Mouse (Mus musculus) hindbrain, postnatal 0 days (tissue): ENCODE measurements around the gene Rhox7a. TPM values are rescaled to one million over a fixed set of nuclear protein-coding genes. Genes with fewer than 3 reads are reported as not detected.
"Not testable (repeated sequence)": the region's sequence is repeated elsewhere in the genome, so short reads cannot be mapped to it uniquely, and the experiment has no call there.

Experiments used
- ATAC-seq: fragments of 200-750 bp; cut with Nextera tagmentation; 2 replicates; pipeline ENCODE4 v1.8.0; 2017; ENCODE audit warnings: mild to moderate bottlenecking, moderate TSS enrichment, moderate library complexity
- DNase-seq: peaks from one replicate; pipeline ENCODE4 v3.0.0-alpha.2; 2015; ENCODE audit warnings: low spot score
- H3K27ac ChIP-seq: fragments of 300-500 bp; sonication (generic); 2 replicates; pipeline ENCODE4 v1.5.1; 2014; ENCODE audit warnings: mild to moderate bottlenecking
- H3K27me3 ChIP-seq: fragments of 300-500 bp; sonication (generic); 2 replicates; pipeline ENCODE4 v1.6.1; 2014; ENCODE audit warnings: low read length, mixed read lengths; ENCODE audit not compliant: insufficient read depth
- H3K36me3 ChIP-seq: fragments of 300-500 bp; sonication (generic); 2 replicates; pipeline ENCODE4 v1.6.1; 2014; ENCODE audit warnings: low read length, mixed read lengths; ENCODE audit not compliant: insufficient read depth
- H3K4me1 ChIP-seq: fragments of 300-500 bp; sonication (generic); 2 replicates; pipeline ENCODE4 v1.6.1; 2014; ENCODE audit warnings: antibody characterized with exemption, low read length, mixed read lengths; ENCODE audit not compliant: insufficient read depth
- H3K4me2 ChIP-seq: fragments of 300-500 bp; sonication (generic); 2 replicates; pipeline ENCODE4 v1.6.1; 2014; ENCODE audit warnings: low read depth, mild to moderate bottlenecking, low read length, moderate library complexity, mixed read lengths
- H3K4me3 ChIP-seq: fragments of 300-500 bp; sonication (generic); 2 replicates; pipeline ENCODE4 v1.5.1; 2014; ENCODE audit warnings: low read length
- H3K9ac ChIP-seq: fragments of 300-500 bp; sonication (generic); replicated peaks from 2 replicates; pipeline ENCODE4 v1.6.1; 2014; ENCODE audit warnings: mild to moderate bottlenecking, low read length, moderate library complexity, mixed read lengths
- H3K9me3 ChIP-seq: fragments of 300-500 bp; sonication (generic); 2 replicates; pipeline ENCODE4 v1.6.1; 2016; ENCODE audit warnings: low read length, mixed read lengths
- CTCF ChIP-seq: IDR thresholded peaks from 2 replicates; pipeline ENCODE4 v1.5.1; 2016; ENCODE audit warnings: antibody characterized with exemption, control low read depth, low read depth
- WGBS: fragments of 180-500 bp; shearing (Covaris S2); extraction: QIAGEN DNeasy Blood & Tissue Kit; methylation state at CpG from one replicate; pipeline ENCODE4 v1.1.7; 2014; 5-methylcytosine and 5-hydroxymethylcytosine counted together
- polyA plus RNA-seq: library from polyadenylated mRNA; unstranded; fragments of >200 nt; fragmentation: Nextera tagmentation; extraction: Ambion mirVana; gene quantifications from 2 replicates; pipeline ENCODE4 v1.2.1, GENCODE M21; 2015
- total RNA-seq: library from RNA; depleted of rRNA; stranded (reverse); fragments of >200 nt; gene quantifications from 2 replicates; pipeline ENCODE4 v1.2.3, GENCODE M21; 2014; rRNA removed

The Rhox7a gene
- total RNA-seq: not detected in 2 replicates
- polyA plus RNA-seq: not detected in 2 replicates

GRCm38 (mm10) chrX:37831386-37831785 lies at the start of gene Rhox7a:
Gene Rhox7a (plus strand): TSS chrX:37831686.
- not testable (repeated sequence) for H3K9ac ChIP-seq, H3K27ac ChIP-seq, DNase-seq, H3K4me3 ChIP-seq, H3K36me3 ChIP-seq, H3K4me2 ChIP-seq, H3K9me3 ChIP-seq, H3K27me3 ChIP-seq, H3K4me1 ChIP-seq, ATAC-seq
- WGBS: 81% methylated on average over 8 of the region's 8 CpGs

GRCm38 (mm10) chrX:37807286-37808080 lies 24.0 kb upstream of the Rhox7a start:
- Histone ChIP-seq H3K9ac (no peak overlapping the region), H3K27me3 (no peaks in the 10 kb centered on the region), H3K9me3 (no peaks in the 10 kb centered on the region), H3K4me2 (no peak overlapping the region), H3K36me3 (no peaks in the 10 kb centered on the region), H3K4me3 (no peak overlapping the region), H3K27ac (no peak overlapping the region), H3K4me1 (no peaks in the 10 kb centered on the region)
- TF ChIP-seq CTCF: no peak
- no peak for ATAC-seq
- no peak for DNase-seq
- WGBS: 81% methylated on average over 15 of the region's 15 CpGs

- ATAC-seq: no peak
- H3K27me3 ChIP-seq: no peaks in the 10 kb centered on the region
- no peaks in the 10 kb centered on the region for H3K36me3 ChIP-seq
- no peak overlapping the region for H3K9ac ChIP-seq
- WGBS: 74% methylated on average over 2 of the region's 2 CpGs
- no peaks in the 10 kb centered on the region for H3K9me3 ChIP-seq
- no peaks in the 10 kb centered on the region for H3K4me1 ChIP-seq
- H3K27ac ChIP-seq: no peak overlapping the region
- no peak overlapping the region for H3K4me2 ChIP-seq
- H3K4me3 ChIP-seq: no peak overlapping the region
- TF ChIP-seq CTCF: no peak
- no peak for DNase-seq
These were observed 22.1 kb upstream of the Rhox7a start for GRCm38 (mm10) chrX:37809396-37809795.

- Histone ChIP-seq H3K9me3 (no peaks in the 10 kb centered on the region), H3K4me1 (no peaks in the 10 kb centered on the region), H3K4me2 (no peak overlapping the region), H3K36me3 (no peaks in the 10 kb centered on the region), H3K9ac (no peak overlapping the region), H3K4me3 (no peak overlapping the region), H3K27ac (no peak overlapping the region), H3K27me3 (no peaks in the 10 kb centered on the region)
- ATAC-seq (no peak), DNase-seq (peak; percentile 19)
- TF ChIP-seq CTCF: peak; percentile 69
- WGBS: 32% methylated on average over 5 of the region's 5 CpGs
These were observed 20.3 kb upstream of the Rhox7a start for GRCm38 (mm10) chrX:37811179-37811578.

GRCm38 (mm10) chrX:37815665-37816064 lies 15.8 kb upstream of the Rhox7a start:
- Histone ChIP-seq H3K4me3 (no peak overlapping the region), H3K9me3 (no peaks in the 10 kb centered on the region), H3K9ac (no peak overlapping the region), H3K36me3 (no peaks in the 10 kb centered on the region), H3K4me2 (no peak overlapping the region), H3K27me3 (no peaks in the 10 kb centered on the region), H3K27ac (no peak overlapping the region), H3K4me1 (no peaks in the 10 kb centered on the region)
- WGBS: 70% methylated on average over 10 of the region's 10 CpGs
- DNase-seq (peak; percentile 40), ATAC-seq (peak; percentile 58; the same call in 1 of the 2 replicates)
- peak; percentile 52; the same call in 1 of the 2 replicates for TF ChIP-seq CTCF

- not testable (repeated sequence) for H3K27ac ChIP-seq, ATAC-seq, H3K9me3 ChIP-seq, H3K27me3 ChIP-seq, H3K4me1 ChIP-seq, H3K36me3 ChIP-seq, H3K4me3 ChIP-seq, H3K9ac ChIP-seq, DNase-seq, H3K4me2 ChIP-seq
- 85% methylated on average over 4 of the region's 12 CpGs for WGBS
These were observed 4.9 kb upstream of the Rhox7a start, which contains the start of gene Rhox6 for GRCm38 (mm10) chrX:37826610-37827009. Gene Rhox6 (plus strand): TSS chrX:37826910.

- Histone ChIP-seq H3K27me3 (no peaks in the 10 kb centered on the region), H3K4me2 (no peak overlapping the region), H3K36me3 (no peaks in the 10 kb centered on the region), H3K9me3 (no peaks in the 10 kb centered on the region), H3K27ac (no peak overlapping the region), H3K4me1 (no peaks in the 10 kb centered on the region), H3K9ac (no peak overlapping the region), H3K4me3 (no peak overlapping the region)
- ATAC-seq (no peak), DNase-seq (no peak)
- WGBS: 93% methylated on average over 2 of the region's 2 CpGs
- TF ChIP-seq CTCF: no peak
These were observed 40.2 kb downstream of the Rhox7a start for GRCm38 (mm10) chrX:37871641-37872040.
